Mouse (Mus musculus): ENCODE measurements around the gene Gm49391.

GRCm38 (mm10) chr13:60892301-60892700 is 44.1 kb downstream of the Gm49391 start:
- TF ChIP-seq POLR2A (IDR thresholded peaks at IDR 0.05; ENCODE audit: borderline replicate concordance, extremely low read depth, insufficient read depth, insufficient read length, poor library complexity, severe bottlenecking) (no peak), CTCF (IDR thresholded peaks at IDR 0.05; ENCODE audit: borderline replicate concordance, extremely low read depth, insufficient read depth, insufficient read length) (no peak)

All from brain, embryonic 14.5 days (tissue).